Comparison of ENCODE assay signal across 9 mouse cellular contexts in the genomic region with DNA sequence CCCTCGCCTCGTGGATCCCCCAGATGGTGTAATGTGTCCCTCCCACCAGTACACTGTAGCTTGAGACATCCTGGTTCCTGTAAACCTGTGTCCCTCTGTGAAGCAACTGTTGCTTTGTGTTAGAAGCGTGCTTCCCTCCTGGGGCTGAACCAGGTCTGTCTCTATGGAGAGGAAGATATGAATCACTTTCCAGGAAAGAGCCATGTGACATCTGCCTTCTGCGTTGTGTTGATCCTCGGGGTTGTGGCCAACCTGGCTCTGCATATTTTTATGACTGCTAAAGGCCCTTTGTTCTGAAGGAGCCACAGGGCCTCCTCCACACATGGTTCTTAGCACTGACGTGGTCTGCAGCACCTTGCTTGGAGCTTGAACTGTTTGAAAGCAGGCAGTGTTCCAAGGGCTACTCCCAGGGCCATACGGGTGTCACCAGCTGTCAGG. TPM values are rescaled to one million over a fixed set of nuclear protein-coding genes. Genes with fewer than 3 reads are reported as not detected.
DNase-seq lines count a peak whose midpoint lies in the region; ATAC-seq lines count a peak whose summit lies in the region.
"Had no signal": no experiment of that assay in that cellular context is flagged by ENCODE, and none has a peak within 500 bp of the region (broad histone marks: within the 10 kb centered on the region; RNA-seq: fewer than 3 reads in every experiment).

No protein-coding gene starts in this region.

- no peaks in the 10 kb centered on the region for H3K4me1 ChIP-seq in kidney, embryonic 14.5 days (ENCODE audit: control insufficient read depth, insufficient read depth, low read length)

- H3K27ac ChIP-seq in kidney, embryonic 14.5 days (ENCODE audit: low read depth, low read length): no peak overlapping the region
- H3K27ac ChIP-seq: left cerebral cortex, adult 2 months had no signal

- H3K9ac ChIP-seq in kidney, embryonic 14.5 days (ENCODE audit: low read depth, low read length): no peak overlapping the region
- H3K9ac ChIP-seq: lung, embryonic 14.5 days had no signal

- H3K4me2 ChIP-seq in kidney, embryonic 14.5 days (replicated peaks; ENCODE audit: low read depth, low read length): no peak overlapping the region
- H3K4me2 ChIP-seq: lung, embryonic 14.5 days had no signal

- no peaks in the 10 kb centered on the region for H3K9me3 ChIP-seq in kidney, embryonic 14.5 days (ENCODE audit: control insufficient read depth, low read length)

- H3K27me3 ChIP-seq in kidney, embryonic 14.5 days (ENCODE audit: control insufficient read depth, insufficient read depth, low read length): no peaks in the 10 kb centered on the region

- ATAC-seq in kidney, embryonic 14.5 days (ENCODE audit: low FRiP score, low TSS enrichment): peak; percentile 84

- peak; percentile 39 for DNase-seq in 3T3-L1 (ENCODE audit: low read depth, low spot score)
- DNase-seq in CD4-positive, CD25-positive, alpha-beta regulatory T cell, adult 2 months (ENCODE audit: low read depth, low spot score): peak; percentile 24
- DNase-seq in cerebellum, postnatal 25 days: peak; percentile 38 to 55
- no peak for DNase-seq in embryo, embryonic 10 days (ENCODE audit: low spot score)
- DNase-seq in right cerebral cortex, adult 18-20 months: no peak
- no peak for DNase-seq in thymus, postnatal 10 days (ENCODE audit: low spot score in 2 of 2)
- DNase-seq: lung, embryonic 14.5 days had no signal

- no peak overlapping the region for H3K4me3 ChIP-seq in kidney, embryonic 14.5 days (ENCODE audit: low read length)
- H3K4me3 ChIP-seq: left cerebral cortex, adult 2 months had no signal

- no peaks in the 10 kb centered on the region for H3K36me3 ChIP-seq in kidney, embryonic 14.5 days (ENCODE audit: control insufficient read depth, insufficient read depth, low read length)

- 27% methylated on average over 7 of the region's 7 CpGs for WGBS in kidney, embryonic 14.5 days

RNA-seq across cellular contexts. Expression of gene Xdh, which starts 31.0 kb away (rescaled TPM):
- 0.97 and 1.1 TPM in 2 replicates for polyA plus RNA-seq in kidney, embryonic 14.5 days (2014; fragmentation: Nextera tagmentation; extraction: Ambion mirVana)

Comparison
In these comparisons a context has a peak if more than half of its experiments do, and no peak if none do; other contexts are left out.
1. DNase-seq: peak in 3T3-L1 (single experiment), CD4-positive, CD25-positive, alpha-beta regulatory T cell, adult 2 months (single experiment) and cerebellum, postnatal 25 days (2 of 2); none in embryo, embryonic 10 days (single experiment), right cerebral cortex, adult 18-20 months (single experiment) and thymus, postnatal 10 days (0 of 2).